Mouse (Mus musculus): ENCODE measurements at regions not wholly inside any gene's neighbourhood (a gene's known extent, or its start where the extent isn't known, plus 50 kb on each side); places are given as distances from the start of the nearest gene placed in this dataset.

GRCm38 (mm10) chr16:87224024-87224423, 130.0 kb upstream of the N6amt1 start:
- no peak for DNase-seq

- DNase-seq = no peak
These were observed 133.4 kb upstream of the N6amt1 start for GRCm38 (mm10) chr16:87220611-87221010.

GRCm38 (mm10) chr16:87220201-87220600, 133.8 kb upstream of the N6amt1 start:
- DNase-seq = no peak

GRCm38 (mm10) chr16:87207875-87208274, 146.1 kb upstream of the N6amt1 start:
- DNase-seq = no peak

- no peak for DNase-seq
These were observed 163.5 kb upstream of the N6amt1 start for GRCm38 (mm10) chr16:87190471-87190870.

- DNase-seq = no peak
These were observed 165.2 kb upstream of the N6amt1 start for GRCm38 (mm10) chr16:87188737-87189136.

- DNase-seq = no peak
These were observed 181.6 kb upstream of the N6amt1 start for GRCm38 (mm10) chr16:87172395-87172794.

GRCm38 (mm10) chr16:87139301-87139700, 214.7 kb upstream of the N6amt1 start:
- no peak for DNase-seq

- DNase-seq = no peak
These were observed 217.5 kb upstream of the N6amt1 start for GRCm38 (mm10) chr16:87136503-87136902.

- no peak for DNase-seq
These were observed 219.5 kb upstream of the N6amt1 start for GRCm38 (mm10) chr16:87134452-87134851.

GRCm38 (mm10) chr16:87133874-87134273, 220.1 kb upstream of the N6amt1 start:
- no peak for DNase-seq

GRCm38 (mm10) chr16:87132082-87132481, 221.9 kb upstream of the N6amt1 start:
- no peak for DNase-seq

- no peak for DNase-seq
These were observed 223.0 kb upstream of the N6amt1 start for GRCm38 (mm10) chr16:87130733-87131640.

- no peak for DNase-seq
These were observed 225.0 kb upstream of the N6amt1 start for GRCm38 (mm10) chr16:87129021-87129420.

- peak in 1 of 2 experiments; percentile 4 for DNase-seq
These were observed 225.8 kb upstream of the N6amt1 start for GRCm38 (mm10) chr16:87128230-87128629.

- DNase-seq = no peak
These were observed 229.5 kb upstream of the N6amt1 start for GRCm38 (mm10) chr16:87124519-87124918.

GRCm38 (mm10) chr16:87103599-87103998, 250.4 kb upstream of the N6amt1 start:
- no peak for DNase-seq

GRCm38 (mm10) chr16:87102057-87102456, 251.9 kb upstream of the N6amt1 start:
- no peak for DNase-seq

- DNase-seq = no peak
These were observed 262.0 kb upstream of the N6amt1 start for GRCm38 (mm10) chr16:87092011-87092410.

- no peak for DNase-seq
These were observed 264.7 kb upstream of the N6amt1 start for GRCm38 (mm10) chr16:87089322-87089721.

GRCm38 (mm10) chr16:87083505-87083904, 270.5 kb upstream of the N6amt1 start:
- DNase-seq = no peak

GRCm38 (mm10) chr16:87077385-87077784, 276.6 kb upstream of the N6amt1 start:
- no peak for DNase-seq

- no peak for DNase-seq
These were observed 284.7 kb upstream of the N6amt1 start for GRCm38 (mm10) chr16:87069294-87069693.

- DNase-seq = no peak
These were observed 286.0 kb upstream of the N6amt1 start for GRCm38 (mm10) chr16:87067981-87068380.

GRCm38 (mm10) chr16:87067523-87067922, 286.5 kb upstream of the N6amt1 start:
- DNase-seq = no peak

All from cerebellum, adult 18-20 months (tissue).